Mouse (Mus musculus): ENCODE data around the gene Srpk3. TPM values are rescaled to one million over a fixed set of nuclear protein-coding genes. Genes with fewer than 3 reads are reported as not detected.
A peak's percentile ranks its signal among the peaks of the same experiment; 100 is the strongest.

The Srpk3 gene
- polyA plus RNA-seq, 1 experiment from 2014 or later = 1.2 TPM

- Histone ChIP-seq H3K9me3 (replicated peaks) (no peaks in the 10 kb centered on the region), H3K27me3 (replicated peaks) (peaks cover 38% of the 10 kb centered on the region), H3K4me1 (0 out of 2 replicates have a peak, but pooled peaks cover 6% of the 10 kb centered on the region), H3K4me2 (no peak overlapping the region), H3K36me3 (no peaks in the 10 kb centered on the region), H3K4me3 (no peak overlapping the region), H3K27ac (no peak overlapping the region), H3K9ac (no peak overlapping the region)
- 13% methylated on average over 3 of the region's 3 CpGs for WGBS (ENCODE audit: insufficient replicate concordance)
- ATAC-seq = no peak
Measured at GRCm38 (mm10) chrX:73816596-73817314, 42.5 kb downstream of the Srpk3 start.

- no peak overlapping the region for H3K9ac ChIP-seq
- H3K4me3 ChIP-seq = peak overlapping the region; percentile 55; the same call in 1 of the 2 replicates
- no peaks in the 10 kb centered on the region for H3K9me3 ChIP-seq (replicated peaks)
- no peak overlapping the region for H3K27ac ChIP-seq
- 11% methylated on average over 17 of the region's 17 CpGs for WGBS (ENCODE audit: insufficient replicate concordance)
- H3K36me3 ChIP-seq = no peaks in the 10 kb centered on the region
- no peak for ATAC-seq
- H3K4me1 ChIP-seq = peaks cover 4% of the 10 kb centered on the region; the same call in 1 of the 2 replicates
- peaks cover 48% of the 10 kb centered on the region for H3K27me3 ChIP-seq (replicated peaks)
- peak overlapping the region; percentile 74 for H3K4me2 ChIP-seq
Measured at GRCm38 (mm10) chrX:73823747-73824146, 49.5 kb downstream of the Srpk3 start.

- H3K27me3 ChIP-seq (replicated peaks) = peaks cover 43% of the 10 kb centered on the region
- peak within 1 kb of the TSS; percentile 39; the same call in 1 of the 2 replicates for H3K9ac ChIP-seq
- H3K9me3 ChIP-seq (replicated peaks) = no peaks in the 10 kb centered on the region
- peak within 1 kb of the TSS; percentile 74 for H3K4me2 ChIP-seq
- no peak within 1 kb of the TSS for H3K27ac ChIP-seq
- 12% methylated on average over 71 of the region's 84 CpGs for WGBS (ENCODE audit: insufficient replicate concordance)
- no peaks in the 10 kb centered on the region for H3K36me3 ChIP-seq
- H3K4me3 ChIP-seq = peak within 1 kb of the TSS; percentile 55
- peaks cover 4% of the 10 kb centered on the region; the same call in 1 of the 2 replicates for H3K4me1 ChIP-seq
- no peak for ATAC-seq
Measured at GRCm38 (mm10) chrX:73824185-73825151, 50.3 kb downstream of the Srpk3 start, which contains the start of gene Pdzd4. Gene Pdzd4 (minus strand): TSS chrX:73824969.

Other genes with a start within 250 kb of the Srpk3 start
- 55.2 and 56.5 TPM in 2 replicates for gene Dusp9, start 135.0 kb upstream of the Srpk3 start, polyA plus RNA-seq (2016; fragmentation: Nextera tagmentation; extraction: Ambion mirVana)
- 1.2 and 1.4 TPM in 2 replicates for gene Pnck, start 114.3 kb upstream of the Srpk3 start, polyA plus RNA-seq (2016; fragmentation: Nextera tagmentation; extraction: Ambion mirVana)
- gene Slc6a8, start 101.3 kb upstream of the Srpk3 start, polyA plus RNA-seq (2016; fragmentation: Nextera tagmentation; extraction: Ambion mirVana) = 1.3 and 1.8 TPM in 2 replicates
- 173 and 175 TPM in 2 replicates for gene Bcap31, start 58.2 kb upstream of the Srpk3 start, polyA plus RNA-seq (2016; fragmentation: Nextera tagmentation; extraction: Ambion mirVana)
- gene Abcd1, start 57.8 kb upstream of the Srpk3 start, polyA plus RNA-seq (2016; fragmentation: Nextera tagmentation; extraction: Ambion mirVana) = 9.9 and 10.6 TPM in 2 replicates
- 0.17 and 0.28 TPM in 2 replicates for gene Plxnb3, start 17.3 kb upstream of the Srpk3 start, polyA plus RNA-seq (2016; fragmentation: Nextera tagmentation; extraction: Ambion mirVana)
- gene Idh3g, start 12.5 kb downstream of the Srpk3 start, polyA plus RNA-seq (2016; fragmentation: Nextera tagmentation; extraction: Ambion mirVana) = 141 TPM in 2 replicates
- gene Ssr4, start 12.6 kb downstream of the Srpk3 start, polyA plus RNA-seq (2016; fragmentation: Nextera tagmentation; extraction: Ambion mirVana) = 162 and 173 TPM in 2 replicates
- gene Pdzd4, start 50.6 kb downstream of the Srpk3 start, polyA plus RNA-seq (2016; fragmentation: Nextera tagmentation; extraction: Ambion mirVana) = 0.14 and 0.25 TPM in 2 replicates
- gene Avpr2, start 117.7 kb downstream of the Srpk3 start, polyA plus RNA-seq (2016; fragmentation: Nextera tagmentation; extraction: Ambion mirVana) = 0.08 and 0.13 TPM in 2 replicates
- gene L1cam, start 121.7 kb downstream of the Srpk3 start, polyA plus RNA-seq (2016; fragmentation: Nextera tagmentation; extraction: Ambion mirVana) = 0.11 and 0.38 TPM in 2 replicates
- gene Arhgap4, start 147.5 kb downstream of the Srpk3 start, polyA plus RNA-seq (2016; fragmentation: Nextera tagmentation; extraction: Ambion mirVana) = 7.1 and 8.6 TPM in 2 replicates
- 140 and 148 TPM in 2 replicates for gene Naa10, start 147.5 kb downstream of the Srpk3 start, polyA plus RNA-seq (2016; fragmentation: Nextera tagmentation; extraction: Ambion mirVana)
- gene Renbp, start 156.4 kb downstream of the Srpk3 start, polyA plus RNA-seq (2016; fragmentation: Nextera tagmentation; extraction: Ambion mirVana) = 21.2 and 22.9 TPM in 2 replicates
- gene Hcfc1, start 192.0 kb downstream of the Srpk3 start, polyA plus RNA-seq (2016; fragmentation: Nextera tagmentation; extraction: Ambion mirVana) = 51.8 and 59.7 TPM in 2 replicates
- 44.6 and 45.8 TPM in 2 replicates for gene Irak1, start 249.5 kb downstream of the Srpk3 start, polyA plus RNA-seq (2016; fragmentation: Nextera tagmentation; extraction: Ambion mirVana)